Mouse (Mus musculus) adrenal gland, postnatal 25 days (tissue): ENCODE measurements around the gene Wfdc8. TPM values are rescaled to one million over a fixed set of nuclear protein-coding genes. Genes with fewer than 3 reads are reported as not detected.
"Not testable (repeated sequence)": the region's sequence is repeated elsewhere in the genome, so short reads cannot be mapped to it uniquely, and the experiment has no call there.

ENCODE experiments used
- DNase-seq: peaks from one replicate; pipeline ENCODE4 v3.0.0; 2021; ENCODE audit warnings: mixed read lengths
- long read RNA-seq: library from polyadenylated mRNA; stranded (forward); transcript quantifications from one replicate; pipeline ENCODE4 v2.0.0, GENCODE M21; 2021
- total RNA-seq: library from RNA; stranded (reverse); gene quantifications from 2 replicates; pipeline ENCODE4 v1.2.3, GENCODE M21; 2021

The Wfdc8 gene
- total RNA-seq = not detected in 2 replicates
- long read RNA-seq = 0 reads

DNA sequence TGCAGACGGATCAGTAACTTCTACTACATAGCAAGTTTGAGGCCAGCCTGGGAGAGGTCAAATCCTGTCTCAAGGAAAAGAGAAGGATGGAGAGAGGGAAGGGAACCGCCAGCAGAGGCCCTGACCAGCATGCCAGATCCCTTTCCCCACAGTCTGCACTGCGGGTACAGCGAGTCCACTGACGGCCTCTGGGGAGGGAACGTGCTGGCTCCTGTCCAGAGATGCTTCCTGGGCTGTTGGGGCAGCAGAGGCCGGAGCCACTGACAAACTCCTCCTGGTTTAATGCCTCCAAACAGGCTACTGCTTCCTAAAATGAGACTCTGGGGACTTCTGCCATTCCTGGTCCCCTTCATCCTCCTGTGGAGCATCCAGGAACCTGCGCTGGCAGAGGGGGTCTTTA is at the start of gene Wfdc8, which contains the start of gene Wfdc6b:
TSS of gene Wfdc8 (minus strand) at position 156 of the 400 bp plus-strand sequence.
TSS of gene Wfdc6b (plus strand) at position 52 of the 400 bp plus-strand sequence.
- peak; percentile 50 for DNase-seq

DNA sequence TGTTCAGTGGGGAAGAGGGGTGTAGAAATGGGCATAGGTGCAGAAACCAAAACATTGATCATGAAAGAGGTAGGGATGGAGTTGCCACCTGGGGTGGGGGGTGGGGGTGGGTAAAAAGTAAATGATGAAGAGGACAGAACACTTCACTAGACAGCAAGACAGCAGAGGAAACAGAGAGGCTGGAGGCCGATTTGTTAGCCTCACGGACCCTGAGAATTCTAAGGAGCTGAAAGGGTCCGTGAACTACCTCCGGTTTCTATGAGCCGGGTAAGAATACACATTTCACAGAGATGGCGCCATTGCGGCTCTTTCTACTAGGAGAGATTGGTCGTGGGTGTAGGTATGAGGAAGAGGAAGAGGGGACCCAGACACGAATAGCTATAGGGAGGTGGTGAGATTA is 43.1 kb upstream of the Wfdc8 start, which contains the start of gene Wfdc9:
TSS of gene Wfdc9 (minus strand) at position 101 of the 400 bp plus-strand sequence.
- DNase-seq = no peak

- DNase-seq = peak; percentile 44
These were observed 42.4 kb upstream of the Wfdc8 start, which contains the start of gene Wfdc10 for GRCm38 (mm10) chr2:164655858-164656257. Gene Wfdc10, plus strand, starts transcription at chr2:164656046.

DNA sequence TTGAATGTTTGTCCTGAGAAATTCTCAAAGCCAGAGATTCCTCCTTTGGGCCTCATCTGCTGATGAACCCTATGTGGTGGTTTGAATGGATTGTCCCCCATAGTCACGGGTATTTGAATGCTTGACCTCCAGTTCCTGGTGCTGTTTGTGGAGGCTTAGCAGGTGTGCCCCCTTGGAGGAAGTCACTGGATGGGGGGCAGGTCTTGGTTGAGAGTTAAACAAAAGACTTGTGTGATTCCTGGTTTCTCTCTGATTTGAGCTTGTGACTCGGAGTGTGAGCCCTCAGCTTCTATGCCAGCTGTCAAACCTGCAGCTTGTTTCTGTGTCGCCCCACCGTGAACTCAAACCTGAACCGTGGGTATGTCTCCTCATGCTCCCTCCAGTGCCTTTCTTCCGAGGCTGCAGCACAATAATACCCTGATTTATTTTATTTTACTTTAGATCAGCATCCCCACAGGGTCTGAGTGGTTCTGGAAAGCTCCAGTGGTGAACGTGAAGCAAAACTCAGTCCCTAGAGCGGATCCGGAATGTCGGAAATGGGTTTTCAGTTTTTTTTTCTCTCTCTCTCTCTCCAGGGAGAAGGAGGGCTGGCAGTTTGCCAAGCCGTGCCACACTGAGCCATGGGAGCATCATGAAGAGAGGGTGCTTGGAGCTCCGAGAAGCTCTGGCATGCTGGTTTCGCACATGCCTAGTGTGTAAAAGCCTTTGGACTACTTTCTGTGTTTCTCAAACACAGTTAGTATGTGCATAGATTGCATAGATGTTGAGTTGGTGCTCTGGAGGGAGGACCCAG is 28.7 kb upstream of the Wfdc8 start:
- peak; percentile 13 for DNase-seq

- DNase-seq = no peak
These were observed 27.7 kb upstream of the Wfdc8 start for GRCm38 (mm10) chr2:164641129-164641528.

DNA sequence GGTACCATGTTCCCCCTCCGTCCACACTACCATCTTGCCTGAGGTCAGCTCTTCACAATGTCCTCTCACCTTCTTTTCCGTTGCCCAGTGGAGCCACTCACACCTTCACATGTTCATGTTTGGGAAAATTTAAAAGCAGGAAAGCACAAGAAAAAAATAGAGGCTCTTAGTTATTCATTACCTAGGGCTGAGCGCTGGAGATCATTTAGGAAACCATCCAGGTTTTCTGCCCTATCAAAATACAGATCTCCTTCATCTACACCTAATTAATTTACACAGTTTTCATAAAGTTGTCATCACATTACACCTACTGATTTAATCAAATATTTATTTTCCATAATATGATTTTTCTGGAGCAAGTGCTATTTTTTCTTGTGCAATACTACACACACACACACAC is 25.3 kb upstream of the Wfdc8 start, which contains the start of gene Wfdc16:
TSS of gene Wfdc16 (minus strand) at position 101 of the 400 bp plus-strand sequence.
- DNase-seq = no peak

DNA sequence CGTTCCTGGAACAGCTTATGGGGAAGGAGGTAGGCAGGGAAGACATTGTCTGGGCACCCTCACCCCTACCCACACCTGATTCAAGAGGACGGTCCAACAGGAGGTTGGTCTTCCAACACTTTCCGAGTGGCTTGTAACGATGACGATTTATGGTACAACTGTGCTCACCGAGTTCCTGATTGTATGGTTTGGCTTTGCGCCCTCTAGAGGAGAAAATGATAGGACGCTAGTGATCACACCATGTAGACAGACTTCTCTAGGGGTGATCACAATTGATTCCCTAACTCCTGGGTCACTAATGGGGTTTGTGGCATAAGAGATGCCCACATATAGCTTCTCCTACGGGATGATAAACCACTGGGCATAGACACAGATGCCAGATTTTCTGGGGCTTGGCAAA is 21.8 kb upstream of the Wfdc8 start:
- DNase-seq = no peak

DNA sequence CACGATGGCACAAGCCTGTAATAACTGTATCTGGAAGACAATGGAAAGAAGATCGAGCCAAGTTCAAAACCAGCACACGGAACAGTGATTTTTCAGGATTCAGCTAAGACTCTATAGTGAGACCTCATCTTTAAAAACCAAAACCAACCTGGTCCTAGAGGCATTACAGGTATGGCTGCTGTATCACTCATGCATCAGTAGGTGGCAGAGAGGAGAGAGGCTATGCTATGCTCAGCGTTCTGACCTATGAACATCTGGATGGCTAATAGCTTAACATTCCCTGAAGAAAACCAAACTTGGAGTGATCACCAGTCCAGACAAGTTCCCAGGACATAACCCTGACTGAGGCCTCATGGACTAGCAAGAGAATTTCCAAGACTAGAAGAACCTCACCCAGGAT is 8.3 kb upstream of the Wfdc8 start:
- DNase-seq = no peak

DNA sequence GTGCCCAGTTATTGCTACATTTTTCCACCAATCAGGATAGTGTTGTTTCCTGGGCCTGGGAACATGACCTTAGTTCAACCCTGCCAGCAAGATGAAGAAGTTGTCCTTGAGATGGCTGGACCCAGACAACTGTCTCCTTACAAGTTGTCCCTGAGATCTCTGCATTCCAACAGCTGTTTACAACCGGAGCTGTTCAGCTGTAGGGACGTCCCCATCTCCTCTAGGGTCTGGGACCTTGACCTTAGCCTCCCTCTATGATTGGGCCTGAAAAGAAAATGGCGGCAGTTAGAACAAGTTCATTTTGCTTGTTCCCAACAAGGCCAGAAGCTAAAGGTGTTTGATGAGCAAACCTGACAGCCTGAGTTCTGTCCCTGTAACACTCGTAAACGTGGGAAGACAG is 5.6 kb upstream of the Wfdc8 start:
- no peak for DNase-seq

GRCm38 (mm10) chr2:164615386-164615785 is 2.0 kb upstream of the Wfdc8 start:
- DNase-seq = no peak

GRCm38 (mm10) chr2:164608781-164609180 is 4.6 kb downstream of the Wfdc8 start:
- DNase-seq = peak; percentile 46

GRCm38 (mm10) chr2:164604411-164604810 is 9.0 kb downstream of the Wfdc8 start:
- no peak for DNase-seq

DNA sequence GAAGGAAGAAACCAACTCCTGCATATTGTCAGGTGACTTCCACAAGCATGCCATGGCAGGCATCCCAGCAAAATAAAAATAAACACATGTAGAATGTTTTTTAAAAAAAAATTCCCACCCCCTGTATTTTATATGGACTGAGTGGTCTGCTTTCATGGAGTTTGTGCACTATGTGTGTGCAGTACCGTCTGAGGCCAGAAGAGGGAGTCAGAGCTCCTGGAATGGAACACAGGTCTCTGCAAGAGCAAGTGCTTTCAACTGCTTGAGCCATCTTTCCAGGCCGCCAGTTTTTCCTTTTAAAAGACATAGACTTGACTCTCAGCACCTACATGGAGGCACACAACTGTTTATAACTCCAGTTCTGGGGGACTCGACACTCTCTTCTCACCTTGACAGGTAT is 9.9 kb downstream of the Wfdc8 start:
- DNase-seq = no peak

DNA sequence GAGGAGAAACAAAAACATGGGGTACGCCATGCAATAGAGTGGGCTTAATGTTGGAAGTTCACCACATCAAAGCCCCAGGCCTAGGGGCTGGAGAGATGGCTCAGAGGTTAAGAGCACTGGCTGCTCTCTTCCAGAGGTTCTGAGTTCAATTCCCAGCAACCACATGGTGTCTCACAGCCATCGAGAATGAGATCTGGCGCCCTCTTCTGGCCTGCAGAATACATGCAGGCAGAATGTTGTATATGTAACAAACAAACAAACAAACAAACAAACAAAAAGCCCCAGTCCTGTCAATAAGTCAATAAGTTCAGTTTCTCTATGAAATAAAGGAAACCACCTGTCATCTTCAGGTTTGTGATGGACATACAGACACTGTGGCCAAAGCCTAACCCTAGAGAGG is 13.2 kb downstream of the Wfdc8 start:
- DNase-seq = no peak

DNA sequence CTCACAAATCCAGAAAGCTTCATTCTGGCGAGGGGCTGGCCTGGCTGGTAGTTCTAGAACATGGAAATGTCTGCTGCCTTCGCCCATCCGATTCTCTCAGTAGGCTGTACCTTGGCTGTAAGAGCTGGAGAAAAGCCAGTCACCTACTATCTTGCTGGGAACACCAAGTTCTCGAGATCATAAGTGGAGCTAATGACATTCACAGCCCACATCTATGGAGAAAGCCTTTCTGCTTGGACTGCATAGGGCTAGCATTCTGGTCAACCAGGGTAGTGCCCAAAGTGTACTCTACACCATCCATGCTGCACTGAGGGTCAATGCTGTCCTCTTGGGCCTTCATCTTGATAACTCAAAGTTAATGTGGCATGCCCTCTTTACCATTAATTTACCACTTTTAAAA is 19.9 kb downstream of the Wfdc8 start, which contains the start of gene Eppin:
TSS of gene Eppin (minus strand) at position 101 of the 400 bp plus-strand sequence.
- DNase-seq = no peak

GRCm38 (mm10) chr2:164592014-164592413 is 21.4 kb downstream of the Wfdc8 start:
- peak; percentile 8 for DNase-seq

- DNase-seq = peak; percentile 32
These were observed 28.3 kb downstream of the Wfdc8 start, which contains the start of gene Wfdc6a for GRCm38 (mm10) chr2:164585025-164585725. Gene Wfdc6a, minus strand, starts transcription at chr2:164585447.

GRCm38 (mm10) chr2:164573359-164573758 is 40.1 kb downstream of the Wfdc8 start, which contains the start of gene Spint3:
Gene Spint3, minus strand, starts transcription at chr2:164573459.
- not testable (repeated sequence) for DNase-seq

GRCm38 (mm10) chr2:164567460-164567859 is 46.0 kb downstream of the Wfdc8 start:
- DNase-seq = no peak

GRCm38 (mm10) chr2:164566997-164567396 is 46.4 kb downstream of the Wfdc8 start:
- no peak for DNase-seq

DNA sequence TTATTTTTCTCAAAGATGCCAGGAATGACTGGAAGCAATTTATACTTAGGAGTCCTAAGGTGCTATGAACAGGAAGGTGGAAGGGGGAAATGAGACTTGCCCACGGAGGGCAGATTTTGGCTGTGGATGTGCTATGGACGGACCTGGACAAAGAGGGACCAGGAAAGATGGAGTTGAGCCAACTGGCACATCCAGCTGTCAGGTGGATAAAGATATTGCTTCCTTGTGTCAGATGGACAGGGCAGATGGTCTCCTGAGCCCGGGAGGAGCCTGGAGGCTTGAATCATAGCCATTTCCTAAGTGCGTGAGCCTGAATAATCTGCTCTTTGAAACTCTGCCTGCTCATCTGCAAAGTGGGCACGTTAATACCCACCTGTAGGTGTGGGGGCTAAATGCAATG is 49.1 kb downstream of the Wfdc8 start:
- no peak for DNase-seq

GRCm38 (mm10) chr2:164563339-164564038 is 49.9 kb downstream of the Wfdc8 start:
- DNase-seq = peak; percentile 16
